Mouse (Mus musculus) adrenal gland, postnatal 36 days (tissue): ENCODE measurements around the gene Kazn. TPM values are rescaled to one million over a fixed set of nuclear protein-coding genes. Genes with fewer than 3 reads are reported as not detected.

ENCODE experiments used
- DNase-seq, 2 experiments: peaks; one replicate each; pipeline ENCODE4 v3.0.0; 2021; ENCODE audit warnings: mixed read lengths in 1 of 2
- total RNA-seq, 2 experiments: library from RNA; stranded (reverse); gene quantifications; 2 replicates each; pipeline ENCODE4 v1.2.3; 2021

The Kazn gene
- total RNA-seq, 2 experiments from 2014 or later: 21.7 to 25.1 TPM

GRCm38 (mm10) chr4:142193780-142194179, 45.4 kb downstream of the Kazn start:
- no peak for DNase-seq

GRCm38 (mm10) chr4:142193151-142193578, 46.0 kb downstream of the Kazn start:
- DNase-seq: peak; percentile 35 to 42

- DNase-seq: no peak
Observed at GRCm38 (mm10) chr4:142189960-142190359, 49.2 kb downstream of the Kazn start.

- DNase-seq: no peak
Observed at GRCm38 (mm10) chr4:142188501-142188900, 50.7 kb downstream of the Kazn start.

- DNase-seq: no peak
Observed at GRCm38 (mm10) chr4:142186155-142186554, 53.0 kb downstream of the Kazn start.

- DNase-seq: no peak
Observed at GRCm38 (mm10) chr4:142185533-142185900, 53.7 kb downstream of the Kazn start.

- DNase-seq: no peak
Observed at GRCm38 (mm10) chr4:142184852-142185532, 54.2 kb downstream of the Kazn start.

- DNase-seq: no peak
Observed at GRCm38 (mm10) chr4:142183591-142183990, 55.6 kb downstream of the Kazn start.

- DNase-seq: no peak
Observed at GRCm38 (mm10) chr4:142183015-142183414, 56.2 kb downstream of the Kazn start.

- DNase-seq: no peak
Observed at GRCm38 (mm10) chr4:142181646-142182045, 57.6 kb downstream of the Kazn start.

GRCm38 (mm10) chr4:142180874-142181273, 58.3 kb downstream of the Kazn start:
- peak in 1 of 2 experiments; percentile 41 for DNase-seq

GRCm38 (mm10) chr4:142180289-142180688, 58.9 kb downstream of the Kazn start:
- DNase-seq: peak; percentile 85 to 89

- peak; percentile 94 to 95 for DNase-seq
Observed at GRCm38 (mm10) chr4:142179531-142179930, 59.7 kb downstream of the Kazn start.

GRCm38 (mm10) chr4:142176732-142177131, 62.5 kb downstream of the Kazn start:
- no peak for DNase-seq

GRCm38 (mm10) chr4:142173981-142174485, 65.2 kb downstream of the Kazn start:
- no peak for DNase-seq

- no peak for DNase-seq
Observed at GRCm38 (mm10) chr4:142172942-142173341, 66.3 kb downstream of the Kazn start.

- DNase-seq: no peak
Observed at GRCm38 (mm10) chr4:142171788-142172497, 67.3 kb downstream of the Kazn start.

- DNase-seq: peak; percentile 36 to 54
Observed at GRCm38 (mm10) chr4:142170882-142171768, 68.1 kb downstream of the Kazn start.

- DNase-seq: no peak
Observed at GRCm38 (mm10) chr4:142169636-142170035, 69.6 kb downstream of the Kazn start.

GRCm38 (mm10) chr4:142168352-142168751, 70.8 kb downstream of the Kazn start:
- DNase-seq: no peak

GRCm38 (mm10) chr4:142165835-142166701, 73.1 kb downstream of the Kazn start:
- DNase-seq: peak; percentile 72 to 81
